Mouse (Mus musculus) liver, postnatal 0 days (tissue): ENCODE measurements around the gene Lce1a2. TPM values are rescaled to one million over a fixed set of nuclear protein-coding genes. Genes with fewer than 3 reads are reported as not detected.

Experiments
- ATAC-seq: fragments of 200-750 bp; cut with Nextera tagmentation; 2 replicates; pipeline ENCODE4 v1.8.0; 2017; ENCODE audit warnings: mild to moderate bottlenecking, moderate library complexity
- DNase-seq: peaks from one replicate; pipeline ENCODE4 v3.0.0-alpha.2; 2016
- H3K27ac ChIP-seq: fragments of 300-500 bp; sonication (generic); 2 replicates; pipeline ENCODE4 v1.5.1; 2014; ENCODE audit warnings: antibody characterized with exemption, moderate library complexity, mild to moderate bottlenecking, low read depth
- H3K27me3 ChIP-seq: fragments of 300-500 bp; sonication (generic); 2 replicates; pipeline ENCODE4 v1.6.1; 2014; ENCODE audit warnings: low read length, control low read depth, mixed read lengths; ENCODE audit not compliant: insufficient read depth
- H3K36me3 ChIP-seq: fragments of 300-500 bp; sonication (generic); replicated peaks from 2 replicates; pipeline ENCODE4 v1.6.1; 2014; ENCODE audit warnings: mild to moderate bottlenecking, control low read depth, low read length, moderate library complexity, mixed read lengths; ENCODE audit not compliant: insufficient read depth
- H3K4me1 ChIP-seq: fragments of 300-500 bp; sonication (generic); 2 replicates; pipeline ENCODE4 v1.6.1; 2014; ENCODE audit warnings: antibody characterized with exemption, mild to moderate bottlenecking, control low read depth; ENCODE audit not compliant: insufficient read depth
- H3K4me2 ChIP-seq: fragments of 300-500 bp; sonication (generic); 2 replicates; pipeline ENCODE4 v1.6.1; 2014; ENCODE audit warnings: low read depth, mild to moderate bottlenecking, low read length, moderate library complexity, mixed read lengths
- H3K4me3 ChIP-seq: fragments of 300-500 bp; sonication (generic); 2 replicates; pipeline ENCODE4 v1.5.1; 2014; ENCODE audit warnings: low read depth, low read length
- H3K9ac ChIP-seq: fragments of 300-500 bp; sonication (generic); replicated peaks from 2 replicates; pipeline ENCODE4 v1.6.1; 2014; ENCODE audit warnings: mild to moderate bottlenecking, moderate library complexity
- H3K9me3 ChIP-seq: fragments of 300-500 bp; sonication (generic); 2 replicates; pipeline ENCODE4 v1.6.1; 2016; ENCODE audit warnings: mild to moderate bottlenecking, control low read depth, low read length, mixed read lengths
- CTCF ChIP-seq: sonication (generic); IDR thresholded peaks from 2 replicates; pipeline ENCODE4 v1.5.1; 2016; ENCODE audit warnings: antibody characterized with exemption, low read depth
- EP300 ChIP-seq: IDR thresholded peaks from 2 replicates; pipeline ENCODE4 v1.6.1; 2016; ENCODE audit warnings: antibody characterized with exemption, low read depth, mild to moderate bottlenecking
- WGBS: fragments of 180-500 bp; shearing (Covaris S2); extraction: QIAGEN DNeasy Blood & Tissue Kit; methylation state at CpG from one replicate; pipeline ENCODE4 v1.1.7; 2014; ENCODE audit not compliant: insufficient replicate concordance; 5-methylcytosine and 5-hydroxymethylcytosine counted together
- polyA plus RNA-seq: library from polyadenylated mRNA; unstranded; fragments of >200 nt; fragmentation: Nextera tagmentation; extraction: Ambion mirVana; gene quantifications from 2 replicates; pipeline ENCODE4 v1.2.1, GENCODE M21; 2015

Gene Lce1a2
- polyA plus RNA-seq, 1 experiment from 2014 or later, result not detected

GRCm38 (mm10) chr3:92678947-92679346 lies 8.8 kb upstream of the Lce1a2 start, which contains the start of gene Lce1c:
Lce1c (plus strand) TSS chr3:92679247.
- H3K27ac ChIP-seq, result no peak within 1 kb of the TSS
- no peaks in the 10 kb centered on the region for H3K27me3 ChIP-seq
- H3K4me3 ChIP-seq, result no peak within 1 kb of the TSS
- H3K9ac ChIP-seq, result no peak within 1 kb of the TSS
- no peaks in the 10 kb centered on the region for H3K4me1 ChIP-seq
- no peaks in the 10 kb centered on the region for H3K9me3 ChIP-seq
- ATAC-seq (no peak), DNase-seq (no peak)
- 88% methylated on average over 4 of the region's 4 CpGs for whole genome bisulfite sequencing
- TF ChIP-seq CTCF (no peak), EP300 (no peak)
- H3K36me3 ChIP-seq, result no peaks in the 10 kb centered on the region
- H3K4me2 ChIP-seq, result no peak within 1 kb of the TSS

- no peak within 1 kb of the TSS for H3K4me2 ChIP-seq
- no peak within 1 kb of the TSS for H3K4me3 ChIP-seq
- H3K27me3 ChIP-seq, result no peaks in the 10 kb centered on the region
- no peaks in the 10 kb centered on the region for H3K36me3 ChIP-seq
- H3K4me1 ChIP-seq, result no peaks in the 10 kb centered on the region
- TF ChIP-seq EP300, result no peak
- no peak for TF ChIP-seq CTCF
- DNase-seq (no peak), ATAC-seq (no peak)
- no peaks in the 10 kb centered on the region for H3K9me3 ChIP-seq
- H3K27ac ChIP-seq, result no peak within 1 kb of the TSS
- no peak within 1 kb of the TSS for H3K9ac ChIP-seq
Observed at GRCm38 (mm10) chr3:92656826-92657225, 13.3 kb downstream of the Lce1a2 start, which contains the start of gene Lce1b. Lce1b (minus strand) TSS chr3:92656926.

GRCm38 (mm10) chr3:92648207-92648606 lies 21.9 kb downstream of the Lce1a2 start, which contains the start of gene Lce1a1:
Lce1a1 (minus strand) TSS chr3:92648307.
- H3K4me3 ChIP-seq, result no peak within 1 kb of the TSS
- H3K4me2 ChIP-seq, result no peak within 1 kb of the TSS
- H3K27me3 ChIP-seq, result no peaks in the 10 kb centered on the region
- no peaks in the 10 kb centered on the region for H3K9me3 ChIP-seq
- ATAC-seq (no peak), DNase-seq (no peak)
- no peaks in the 10 kb centered on the region for H3K36me3 ChIP-seq
- no peaks in the 10 kb centered on the region for H3K4me1 ChIP-seq
- H3K9ac ChIP-seq, result no peak within 1 kb of the TSS
- WGBS, result 73% methylated on average over 1 of the region's 1 CpGs
- TF ChIP-seq EP300, result no peak
- TF ChIP-seq CTCF, result no peak
- no peak within 1 kb of the TSS for H3K27ac ChIP-seq

DNA sequence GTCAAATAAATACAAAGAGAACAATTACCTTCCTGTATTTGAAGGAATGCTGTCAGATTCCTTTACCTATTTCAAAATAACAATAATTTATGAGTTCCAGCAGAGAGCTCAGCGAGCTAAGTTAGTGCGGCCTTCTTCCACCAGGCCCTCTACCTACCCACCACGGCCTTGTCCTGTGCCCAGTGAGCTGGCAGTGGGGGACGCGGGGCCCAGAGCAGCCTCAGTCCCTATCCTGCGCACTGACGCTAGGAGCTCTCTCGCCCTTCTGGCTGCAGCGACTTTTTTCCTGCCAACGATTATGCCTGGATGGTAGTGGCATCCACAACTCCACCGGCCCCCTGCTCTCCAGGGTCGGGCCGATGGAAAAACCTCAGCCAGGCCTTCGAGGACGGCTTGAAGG lies 30.3 kb downstream of the Lce1a2 start:
- ATAC-seq (no peak), DNase-seq (no peak)
- H3K9ac ChIP-seq, result no peak overlapping the region
- H3K4me3 ChIP-seq, result no peak overlapping the region
- no peaks in the 10 kb centered on the region for H3K36me3 ChIP-seq
- no peaks in the 10 kb centered on the region for H3K4me1 ChIP-seq
- no peaks in the 10 kb centered on the region for H3K27me3 ChIP-seq
- no peak overlapping the region for H3K27ac ChIP-seq
- WGBS, result 85% methylated on average over 15 of the region's 15 CpGs
- no peak for TF ChIP-seq CTCF
- TF ChIP-seq EP300, result no peak
- no peaks in the 10 kb centered on the region for H3K9me3 ChIP-seq
- H3K4me2 ChIP-seq, result no peak overlapping the region

DNA sequence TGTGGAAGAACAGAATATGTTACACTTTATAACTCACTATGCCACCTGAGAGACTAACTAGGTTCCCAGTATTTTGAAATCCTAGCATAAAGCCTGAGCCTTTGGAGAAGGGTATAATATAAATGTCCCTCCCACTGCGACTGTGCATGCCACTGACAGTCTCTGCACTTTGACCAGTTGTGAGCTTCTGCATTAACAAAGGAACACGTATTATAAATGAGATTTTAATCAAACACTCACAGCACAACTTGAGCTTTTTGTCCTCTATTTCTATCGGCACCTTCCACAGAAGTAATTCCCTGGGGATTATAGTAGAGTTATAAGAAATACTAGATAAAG lies 31.5 kb downstream of the Lce1a2 start:
- no peaks in the 10 kb centered on the region for H3K27me3 ChIP-seq
- TF ChIP-seq CTCF, result no peak
- no peak for TF ChIP-seq EP300
- H3K4me1 ChIP-seq, result no peaks in the 10 kb centered on the region
- H3K9me3 ChIP-seq, result no peaks in the 10 kb centered on the region
- H3K4me3 ChIP-seq, result no peak overlapping the region
- DNase-seq (no peak), ATAC-seq (no peak)
- no peak overlapping the region for H3K9ac ChIP-seq
- no peak overlapping the region for H3K27ac ChIP-seq
- no peaks in the 10 kb centered on the region for H3K36me3 ChIP-seq
- H3K4me2 ChIP-seq, result no peak overlapping the region
- WGBS, result 66% methylated on average over 3 of the region's 3 CpGs

- H3K27me3 ChIP-seq, result no peaks in the 10 kb centered on the region
- no peak overlapping the region for H3K9ac ChIP-seq
- DNase-seq (no peak), ATAC-seq (no peak)
- 41% methylated on average over 1 of the region's 1 CpGs for WGBS
- no peaks in the 10 kb centered on the region for H3K4me1 ChIP-seq
- no peak for TF ChIP-seq CTCF
- no peak for TF ChIP-seq EP300
- no peak overlapping the region for H3K4me3 ChIP-seq
- no peak overlapping the region for H3K4me2 ChIP-seq
- no peaks in the 10 kb centered on the region for H3K36me3 ChIP-seq
- H3K9me3 ChIP-seq, result no peaks in the 10 kb centered on the region
- no peak overlapping the region for H3K27ac ChIP-seq
Observed at GRCm38 (mm10) chr3:92637745-92638652, 32.1 kb downstream of the Lce1a2 start.
